Mouse (Mus musculus) thymus, adult 2 months (tissue): ENCODE measurements around the gene Gjd3. TPM values are rescaled to one million over a fixed set of nuclear protein-coding genes. Genes with fewer than 3 reads are reported as not detected.

Experiments used
- DNase-seq: peaks from one replicate; pipeline ENCODE4 v3.0.0; 2021
- H3K27ac ChIP-seq: fragments of 200-500 bp; 2 replicates; pipeline ENCODE4 v1.5.1; 2012; ENCODE audit warnings: low read length, control low read depth; ENCODE audit not compliant: control insufficient read depth, insufficient read depth
- H3K27me3 ChIP-seq: fragments of 200-500 bp; 2 replicates; pipeline ENCODE4 v1.6.1; 2012; ENCODE audit warnings: mild to moderate bottlenecking, low read length, moderate library complexity, mixed read lengths; ENCODE audit not compliant: control insufficient read depth, insufficient read depth
- H3K36me3 ChIP-seq: fragments of 200-500 bp; 2 replicates; pipeline ENCODE4 v1.6.1; 2012; ENCODE audit warnings: mild to moderate bottlenecking, low read length, moderate library complexity; ENCODE audit not compliant: control insufficient read depth, insufficient read depth
- H3K4me1 ChIP-seq: fragments of 200-500 bp; replicated peaks from 2 replicates; pipeline ENCODE4 v1.6.1; 2012; ENCODE audit warnings: low read length; ENCODE audit not compliant: control insufficient read depth, insufficient read depth
- H3K4me3 ChIP-seq: fragments of 200-500 bp; 2 replicates; pipeline ENCODE4 v1.5.1; 2012; ENCODE audit warnings: mild to moderate bottlenecking, low read length, control low read depth, moderate library complexity; ENCODE audit not compliant: control insufficient read depth, insufficient read depth
- CTCF ChIP-seq: fragments of 200-500 bp; IDR thresholded peaks from 2 replicates; pipeline ENCODE4 v1.5.1; 2012; ENCODE audit warnings: mild to moderate bottlenecking, control low read depth, low read length, moderate library complexity, borderline replicate concordance; ENCODE audit not compliant: control insufficient read depth, poor library complexity, insufficient read depth; ENCODE audit errors: extremely low read depth
- POLR2A ChIP-seq: fragments of 200-500 bp; IDR thresholded peaks from 2 replicates; pipeline ENCODE4 v1.6.1; 2012; ENCODE audit warnings: mild to moderate bottlenecking, low read length, control low read depth, moderate library complexity; ENCODE audit not compliant: control insufficient read depth, poor library complexity, insufficient read depth; ENCODE audit errors: extremely low read depth
- WGBS: fragments of 180-500 bp; shearing (Covaris S2); methylation state at CpG from one replicate; pipeline ENCODE4 v1.1.7; 2018; 5-methylcytosine and 5-hydroxymethylcytosine counted together
- polyA plus RNA-seq: library from polyadenylated mRNA; depleted of rRNA; stranded (reverse); fragments of >200 nt; gene quantifications from 2 replicates; pipeline ENCODE4 v1.2.3, GENCODE M21; 2012; rRNA removed

Gene Gjd3
- polyA plus RNA-seq: 1.3 and 1.9 TPM in 2 replicates

DNA sequence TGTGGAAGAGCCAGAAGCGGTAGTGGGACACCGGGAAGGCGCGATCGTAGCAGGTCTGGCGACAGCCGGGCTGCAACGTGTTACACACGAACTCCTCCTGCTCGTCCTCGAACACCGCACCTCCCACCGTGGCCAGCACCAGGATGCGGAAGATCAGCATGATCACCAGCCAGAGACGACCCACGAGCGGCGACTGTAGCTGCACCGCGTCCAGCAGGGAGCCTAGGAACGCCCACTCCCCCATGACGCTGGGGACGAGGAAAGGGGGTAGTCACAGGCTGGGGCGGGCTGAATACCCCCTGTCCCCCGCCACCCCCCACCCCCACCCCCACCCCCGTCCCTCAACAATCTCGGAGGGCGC is at the start of gene Gjd3:
Gene Gjd3, minus strand, starts transcription at position 244 of the 361 bp plus-strand sequence.
- 8% methylated on average over 28 of the region's 28 CpGs for WGBS

DNA sequence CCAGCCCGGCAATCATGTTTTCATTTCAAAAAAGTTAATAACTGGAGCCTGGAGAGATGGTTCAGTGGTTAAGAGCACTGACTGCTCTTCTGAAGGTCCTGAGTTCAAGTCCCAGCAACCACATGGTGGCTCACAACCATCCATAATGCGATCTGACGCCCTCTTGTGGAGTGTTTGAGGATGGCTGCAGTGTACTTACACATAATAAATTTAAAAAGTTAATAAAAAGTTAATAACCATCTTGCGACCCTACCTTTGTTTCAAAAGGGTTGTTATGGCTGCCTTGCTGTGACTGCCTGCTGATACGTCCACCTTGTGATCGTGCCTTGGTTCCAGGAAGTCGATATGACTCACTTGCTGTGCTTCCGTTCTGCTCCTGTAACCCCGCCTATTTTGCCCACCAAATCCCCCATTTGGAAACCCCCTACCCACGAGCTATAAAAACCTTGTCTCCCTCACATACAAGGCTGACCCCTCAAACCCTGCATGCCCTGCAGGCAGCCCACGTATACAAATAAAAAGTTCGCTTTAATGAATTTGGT is 44.2 kb upstream of the Gjd3 start:
- 84% methylated on average over 12 of the region's 12 CpGs for WGBS
- Histone ChIP-seq H3K4me3 (no peak overlapping the region), H3K27me3 (no peaks in the 10 kb centered on the region), H3K4me1 (peaks cover 19% of the 10 kb centered on the region), H3K27ac (no peak overlapping the region), H3K36me3 (peaks cover under 1% of the 10 kb centered on the region; the same call in 1 of the 2 replicates)
- TF ChIP-seq POLR2A: no peak
- no peak for TF ChIP-seq CTCF
- DNase-seq: no peak

More for the DNA sequence above, at the start of gene Gjd3:
- Histone ChIP-seq H3K4me3 (peak within 1 kb of the TSS; percentile 48), H3K27me3 (no peaks in the 10 kb centered on the region), H3K36me3 (no peaks in the 10 kb centered on the region), H3K4me1 (peaks cover 13% of the 10 kb centered on the region), H3K27ac (no peak within 1 kb of the TSS)
- DNase-seq: no peak
- TF ChIP-seq POLR2A: no peak
- TF ChIP-seq CTCF: no peak

DNA sequence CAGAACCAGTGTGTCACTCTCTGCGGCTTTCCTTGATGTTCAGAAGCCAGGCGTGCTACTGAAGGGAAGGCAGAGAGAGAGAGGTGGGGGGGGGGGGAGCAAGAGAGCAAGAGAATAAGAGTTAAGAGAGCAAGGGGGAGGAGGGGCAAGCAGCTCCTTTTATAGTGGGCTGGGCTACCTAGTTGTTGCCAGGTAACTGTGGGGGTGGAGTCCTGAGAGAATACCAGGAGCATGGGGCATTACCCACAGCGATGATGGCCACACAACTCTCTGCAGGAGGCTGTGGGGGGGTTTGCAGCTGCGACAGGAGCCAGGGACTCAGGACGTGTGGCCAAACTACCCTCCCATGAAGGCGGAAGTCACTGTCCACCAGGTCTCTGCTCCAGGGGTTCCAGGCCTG is 43.1 kb upstream of the Gjd3 start:
- Histone ChIP-seq H3K4me3 (no peak overlapping the region), H3K27me3 (no peaks in the 10 kb centered on the region), H3K4me1 (peaks cover 20% of the 10 kb centered on the region), H3K27ac (no peak overlapping the region), H3K36me3 (peaks cover 3% of the 10 kb centered on the region; the same call in 1 of the 2 replicates)
- TF ChIP-seq POLR2A: no peak
- TF ChIP-seq CTCF: no peak
- peak; percentile 17 for DNase-seq
- 86% methylated on average over 6 of the region's 6 CpGs for WGBS

DNA sequence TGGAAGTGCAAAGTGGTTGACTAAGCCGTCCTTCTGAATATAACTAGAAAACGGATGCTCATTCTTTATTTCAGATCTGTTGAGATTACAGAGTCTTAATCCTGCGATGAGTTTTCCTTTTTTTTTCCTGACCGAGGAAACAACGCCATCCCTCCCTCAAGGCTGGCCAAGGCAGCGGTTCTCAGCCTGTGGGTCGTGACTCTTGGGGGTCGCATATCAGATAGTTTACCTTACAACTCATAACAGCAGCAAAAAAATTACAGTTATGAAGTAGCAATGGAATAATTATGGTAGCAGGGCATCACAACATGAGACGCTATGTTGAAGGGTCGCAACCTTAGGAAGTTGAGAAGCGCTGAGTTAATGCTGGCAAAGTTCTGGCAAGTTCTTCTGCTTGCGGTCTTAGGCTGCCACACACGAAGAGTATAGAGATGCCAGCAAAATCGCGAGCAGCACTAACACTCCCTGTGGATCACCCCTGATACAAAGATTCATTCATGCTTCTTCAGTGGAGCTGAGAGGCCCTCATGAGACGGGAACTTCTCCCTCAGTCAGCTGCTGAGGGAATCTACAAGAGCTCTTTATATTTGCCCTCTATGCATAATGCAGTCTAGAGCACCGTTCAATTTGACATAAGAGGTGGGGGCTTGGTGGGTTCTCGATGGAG is 41.8 kb upstream of the Gjd3 start:
- DNase-seq: no peak
- H3K36me3 ChIP-seq: peaks cover 3% of the 10 kb centered on the region; the same call in 1 of the 2 replicates
- 32% methylated on average over 18 of the region's 18 CpGs for WGBS
- TF ChIP-seq POLR2A (no peak), CTCF (no peak)
- peaks cover 20% of the 10 kb centered on the region for H3K4me1 ChIP-seq
- no peaks in the 10 kb centered on the region for H3K27me3 ChIP-seq
- H3K27ac ChIP-seq: peak overlapping the region; percentile 63
- peak overlapping the region; percentile 53 for H3K4me3 ChIP-seq

DNA sequence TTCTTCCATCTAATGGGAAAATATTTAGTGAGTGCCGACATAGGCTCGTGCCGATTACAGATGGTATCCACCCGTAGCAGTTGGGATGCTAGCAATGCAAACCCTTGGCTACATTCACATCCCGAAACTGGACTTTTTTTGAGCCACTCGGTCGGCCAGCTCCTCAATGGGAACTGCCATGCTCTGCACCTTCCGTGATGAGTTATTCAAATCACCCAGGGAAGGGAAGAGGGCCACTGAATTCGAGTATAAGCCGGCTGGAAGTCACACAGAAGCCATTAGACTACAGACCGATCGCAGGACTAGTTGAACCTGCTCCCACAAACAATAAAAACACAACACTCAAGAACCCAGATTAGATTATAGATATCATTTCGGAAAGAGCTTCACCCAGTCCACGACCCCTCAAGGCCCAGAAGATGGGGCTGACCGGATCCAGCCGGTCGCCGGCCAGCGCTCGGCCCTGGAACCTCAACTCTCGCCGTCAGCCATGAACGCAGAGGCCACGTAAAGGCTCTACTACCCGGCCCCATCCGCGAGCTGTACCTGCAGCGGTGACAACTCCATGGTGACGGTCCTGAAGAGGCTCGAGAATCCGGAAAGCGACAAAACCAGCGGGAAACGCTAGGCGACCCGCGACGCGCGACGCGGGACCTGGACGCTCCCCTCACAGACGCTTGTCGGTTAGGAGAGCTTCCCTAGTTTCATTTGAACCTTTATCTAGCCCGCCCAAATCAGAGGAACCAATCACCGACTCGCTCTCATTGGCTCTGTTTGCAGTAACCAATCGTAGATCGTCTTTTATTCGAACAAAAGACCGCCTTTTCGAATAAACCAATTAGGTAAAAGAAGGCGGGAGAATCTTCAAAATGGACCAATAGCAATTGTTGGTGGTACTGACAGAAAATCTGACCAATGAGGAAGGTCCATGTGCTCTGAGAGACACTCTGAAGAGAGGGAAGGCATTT is 41.0 kb upstream of the Gjd3 start, which contains the start of gene Top2a:
Gene Top2a, minus strand, starts transcription at position 690 of the 968 bp plus-strand sequence.
- TF ChIP-seq POLR2A (peak; percentile 72; the same call in 1 of the 2 replicates), CTCF (0 out of 2 replicates have a peak, but pooled peaks have one; percentile 26)
- Histone ChIP-seq H3K4me1 (peaks cover 20% of the 10 kb centered on the region), H3K4me3 (peak within 1 kb of the TSS; percentile 98), H3K36me3 (peaks cover 6% of the 10 kb centered on the region), H3K27me3 (no peaks in the 10 kb centered on the region), H3K27ac (peak within 1 kb of the TSS; percentile 63)
- under 1% methylated on average over 54 of the region's 54 CpGs for WGBS
- peak; percentile 93 for DNase-seq

DNA sequence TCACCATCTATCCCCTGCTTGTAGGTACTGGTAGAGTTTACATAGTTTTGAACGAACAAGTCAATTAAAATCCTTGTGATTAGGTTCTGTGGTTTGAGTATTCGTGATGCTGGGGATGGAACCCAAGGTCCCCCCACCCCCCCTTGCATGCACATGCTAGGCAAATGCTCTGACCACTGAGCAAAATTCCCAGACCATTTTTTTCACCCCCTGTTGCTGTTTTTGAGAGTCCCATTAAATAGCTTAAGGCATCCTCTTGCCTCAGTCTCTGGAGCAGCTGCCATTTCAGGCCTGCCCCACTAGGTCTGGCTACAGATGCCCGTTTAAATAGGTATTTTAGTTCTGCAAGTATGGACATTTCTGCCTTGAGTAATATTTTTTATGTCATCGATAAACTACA is 40.3 kb upstream of the Gjd3 start:
- TF ChIP-seq POLR2A (no peak), CTCF (no peak)
- H3K4me1 ChIP-seq: peaks cover 20% of the 10 kb centered on the region
- peak overlapping the region; percentile 98 for H3K4me3 ChIP-seq
- WGBS: 3% methylated on average over 4 of the region's 4 CpGs
- no peak overlapping the region for H3K27ac ChIP-seq
- peaks cover 12% of the 10 kb centered on the region for H3K36me3 ChIP-seq
- no peaks in the 10 kb centered on the region for H3K27me3 ChIP-seq
- DNase-seq: no peak
